12 mouse cellular contexts compared by ENCODE assay signal in genomic region chr16:45413497-45413896, GRCm38 (mm10). TPM values are rescaled to one million over a fixed set of nuclear protein-coding genes. Genes with fewer than 3 reads are reported as not detected.
DNase-seq lines count a peak whose midpoint lies in the region; TF ChIP-seq lines count a peak whose summit lies in the region.
"Had no signal": no experiment of that assay in that cellular context is flagged by ENCODE, and none has a peak within 500 bp of the region (broad histone marks: within the 10 kb centered on the region; RNA-seq: fewer than 3 reads in every experiment).

No protein-coding gene starts in this region.

- H3K27ac ChIP-seq in layer of hippocampus, adult 2 months: no peak overlapping the region
- H3K27ac ChIP-seq: embryonic facial prominence, embryonic 13.5 days; liver, embryonic 15.5 days had no signal

- peak; percentile 77 for TF ChIP-seq CTCF in layer of hippocampus, adult 2 months (conservative IDR thresholded peaks at IDR 0.05)

- DNase-seq in layer of hippocampus, adult 2 months (ENCODE audit: low spot score in 2 of 2): no peak
- no peak for DNase-seq in layer of hippocampus, postnatal 25 days (ENCODE audit: extremely low spot score in 1 of 2, low spot score in 1 of 2)
- peak; percentile 79 for DNase-seq in CD4-positive, CD25-positive, alpha-beta regulatory T cell, adult 2 months (ENCODE audit: low read depth, low spot score)
- DNase-seq in T-cell, adult 2 months (ENCODE audit: low spot score): peak; percentile 18
- peak; percentile 4 for DNase-seq in mesoderm, embryonic 11.5 days (ENCODE audit: low read depth, low spot score)
- DNase-seq in gastrocnemius, adult 18-20 months (ENCODE audit: low spot score): no peak
- DNase-seq in heart, adult 9 months (ENCODE audit: low spot score in 2 of 2): no peak
- DNase-seq: kidney, postnatal 10 days; right cerebral cortex, postnatal 14 days; thymus, adult 2 months had no signal

- no peak overlapping the region for H3K4me3 ChIP-seq in layer of hippocampus, adult 2 months
- H3K4me3 ChIP-seq: embryonic facial prominence, embryonic 13.5 days; liver, embryonic 15.5 days had no signal

RNA-seq across cellular contexts. Expression of gene Cd200, which starts 4.6 kb away (rescaled TPM):
- total RNA-seq in layer of hippocampus, adult 2 months (2021): 10 to 100 TPM; 75.7 to 76.2 TPM
- 10 to 100 TPM; 77.1 to 88.6 TPM for total RNA-seq in layer of hippocampus, postnatal 25 days (2021)
- total RNA-seq in gastrocnemius, adult 18-20 months (2021): 10 to 100 TPM; 11.3 to 18.1 TPM

Comparison
In these comparisons a context has a peak if more than half of its experiments do, and no peak if none do; other contexts are left out.
1. DNase-seq: peak in CD4-positive, CD25-positive, alpha-beta regulatory T cell, adult 2 months (single experiment), T-cell, adult 2 months (single experiment) and mesoderm, embryonic 11.5 days (single experiment); none in layer of hippocampus, adult 2 months (0 of 2), layer of hippocampus, postnatal 25 days (0 of 2), gastrocnemius, adult 18-20 months (single experiment) and heart, adult 9 months (0 of 2).
2. RNA of gene Cd200, which starts 4.6 kb away (total RNA-seq): 77.1 to 88.6 TPM in layer of hippocampus, postnatal 25 days and 75.7 to 76.2 TPM in layer of hippocampus, adult 2 months; 11.3 to 18.1 TPM in gastrocnemius, adult 18-20 months; every median in the first group is over 4 times any median in the second.